10 mouse cellular contexts compared by ENCODE assay signal in the genomic region with DNA sequence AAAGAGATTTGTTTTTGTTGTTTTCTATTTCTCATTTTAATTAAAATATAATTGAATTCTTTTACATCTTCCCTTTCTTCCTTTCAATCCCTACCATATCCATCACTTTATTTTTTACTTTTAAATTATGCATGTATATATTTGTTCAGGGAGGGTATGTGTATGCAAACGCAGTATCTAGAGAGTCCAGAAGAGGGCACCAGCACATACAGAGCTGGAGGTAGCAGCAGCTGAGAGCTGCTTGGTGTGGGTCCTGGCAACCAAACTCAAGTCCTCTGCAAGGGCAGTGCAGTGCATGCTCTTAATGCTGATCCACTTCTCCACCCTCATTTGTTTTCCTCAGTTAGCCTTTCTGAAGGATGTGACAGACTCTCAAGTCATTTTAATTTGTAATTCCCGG.
DNase-seq lines count a peak whose midpoint lies in the region; ATAC-seq lines count a peak whose summit lies in the region.
"Had no signal": no experiment of that assay in that cellular context is flagged by ENCODE, and none has a peak within 500 bp of the region (broad histone marks: within the 10 kb centered on the region; RNA-seq: fewer than 3 reads in every experiment).

No protein-coding gene starts in this region.

- no peaks in the 10 kb centered on the region for H3K4me1 ChIP-seq in limb, embryonic 11.5 days (ENCODE audit: control insufficient read depth, insufficient read depth, low read length)
- H3K4me1 ChIP-seq in limb, embryonic 10.5 days = no peaks in the 10 kb centered on the region
- H3K4me1 ChIP-seq: limb, embryonic 15.5 days had no signal

- no peak overlapping the region for H3K9ac ChIP-seq in limb, embryonic 11.5 days (ENCODE audit: low read length)
- H3K9ac ChIP-seq: limb, embryonic 15.5 days had no signal

- 49% methylated on average over 2 of the region's 2 CpGs for WGBS in limb, embryonic 11.5 days
- WGBS in limb, embryonic 10.5 days = 48% methylated on average over 2 of the region's 2 CpGs

- no peak overlapping the region for H3K4me2 ChIP-seq in limb, embryonic 11.5 days (ENCODE audit: low read depth, severe bottlenecking)
- H3K4me2 ChIP-seq: limb, embryonic 15.5 days had no signal

- H3K27me3 ChIP-seq in limb, embryonic 11.5 days (ENCODE audit: control insufficient read depth, insufficient read depth, low read length) = no peaks in the 10 kb centered on the region
- H3K27me3 ChIP-seq in limb, embryonic 10.5 days (ENCODE audit: low read depth, poor library complexity, severe bottlenecking) = no peaks in the 10 kb centered on the region
- H3K27me3 ChIP-seq: limb, embryonic 15.5 days had no signal

- DNase-seq in gastrocnemius, adult 18-20 months (ENCODE audit: low spot score) = peak; percentile 33
- DNase-seq in gastrocnemius, adult 8-10 months (ENCODE audit: low spot score in 2 of 2) = no peak
- DNase-seq in limb, embryonic 11.5 days (ENCODE audit: low spot score) = peak; percentile 30
- no peak for DNase-seq in limb, embryonic 10.5 days (ENCODE audit: low spot score)
- peak; percentile 8 for DNase-seq in R1 (ENCODE audit: low read depth, low spot score)
- peak; percentile 28 for DNase-seq in kidney, postnatal 14 days
- no peak for DNase-seq in frontal cortex, adult 2 months (ENCODE audit: extremely low spot score in 1 of 2, low spot score in 1 of 2)
- no peak for DNase-seq in MN1 (ENCODE audit: low spot score)
- DNase-seq: cerebellum, adult 9-11 months had no signal

- no peaks in the 10 kb centered on the region for H3K36me3 ChIP-seq in limb, embryonic 11.5 days (ENCODE audit: control insufficient read depth, insufficient read depth, low read length)
- H3K36me3 ChIP-seq in limb, embryonic 10.5 days = no peaks in the 10 kb centered on the region
- H3K36me3 ChIP-seq: limb, embryonic 15.5 days had no signal

- no peak for ATAC-seq in limb, embryonic 11.5 days (ENCODE audit: insufficient number of reproducible peaks, low FRiP score, low TSS enrichment, low read depth)

- no peak overlapping the region for H3K27ac ChIP-seq in limb, embryonic 11.5 days (replicated peaks; ENCODE audit: low read depth, low read length)
- H3K27ac ChIP-seq in limb, embryonic 10.5 days = no peak overlapping the region
- H3K27ac ChIP-seq: limb, embryonic 15.5 days had no signal

- no peak overlapping the region for H3K4me3 ChIP-seq in limb, embryonic 11.5 days (ENCODE audit: low read depth, low read length)
- H3K4me3 ChIP-seq in limb, embryonic 10.5 days = no peak overlapping the region
- H3K4me3 ChIP-seq: limb, embryonic 15.5 days had no signal

- H3K9me3 ChIP-seq in limb, embryonic 11.5 days (ENCODE audit: control insufficient read depth, low read length) = no peaks in the 10 kb centered on the region
- no peaks in the 10 kb centered on the region for H3K9me3 ChIP-seq in limb, embryonic 10.5 days (replicated peaks)
- H3K9me3 ChIP-seq: limb, embryonic 15.5 days had no signal

Comparison
In these comparisons a context has a peak if more than half of its experiments do, and no peak if none do; other contexts are left out.
1. DNase-seq: peak in gastrocnemius, adult 18-20 months (single experiment), limb, embryonic 11.5 days (single experiment), R1 (single experiment) and kidney, postnatal 14 days (single experiment); none in gastrocnemius, adult 8-10 months (0 of 2), limb, embryonic 10.5 days (single experiment), frontal cortex, adult 2 months (0 of 2) and MN1 (single experiment).